In the genomic region with DNA sequence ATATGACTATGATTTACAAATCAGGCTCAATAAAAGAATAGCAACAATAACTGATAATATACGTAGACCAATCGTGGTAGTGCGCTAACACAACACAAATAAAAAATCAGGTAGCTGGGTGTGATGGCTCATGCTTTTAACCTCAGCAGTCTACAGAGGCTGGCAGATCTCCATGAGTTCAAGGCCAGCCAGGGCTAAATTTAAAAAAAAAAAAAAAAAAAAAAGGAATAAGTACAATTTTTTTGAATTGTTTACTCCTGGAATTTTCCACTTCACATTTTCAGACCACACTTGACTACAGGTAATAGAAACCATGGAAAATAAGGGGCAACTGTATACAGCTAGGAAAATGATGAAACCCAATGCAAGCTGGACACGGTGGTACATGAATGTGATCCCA, we compare ENCODE assay signal across 23 mouse cellular contexts.
DNase-seq lines count a peak whose midpoint lies in the region; ATAC-seq and TF ChIP-seq lines count a peak whose summit lies in the region.
"Had no signal": no experiment of that assay in that cellular context is flagged by ENCODE, and none has a peak within 500 bp of the region (broad histone marks: within the 10 kb centered on the region; RNA-seq: fewer than 3 reads in every experiment).

No protein-coding gene starts in this region.

- ATAC-seq in hindbrain, embryonic 15.5 days (ENCODE audit: low FRiP score, low read depth) = no peak
- no peak for ATAC-seq in midbrain, embryonic 15.5 days (replicated peaks)
- ATAC-seq: activated CD4-positive, CD25-positive, alpha-beta regulatory T cell, adult 4 months; lung, postnatal 0 days had no signal

- no peak for TF ChIP-seq EP300 in ES-Bruce4 (IDR thresholded peaks at IDR 0.05; ENCODE audit: insufficient read depth, low read depth, low read length)

- no peak for DNase-seq in hindbrain, embryonic 10.5 days (ENCODE audit: low spot score)
- DNase-seq in ES-E14 (ENCODE audit: low read depth, low spot score) (no peak), adipocyte (ENCODE audit: low spot score) (no peak)
- no peak for DNase-seq in lung, postnatal 36 days
- DNase-seq: adrenal gland, postnatal 14 days; cerebellum, adult 9-11 months; gastrocnemius, postnatal 14 days; heart, adult 18-20 months; kidney, postnatal 4 days; retina, postnatal 1 day; thymus, postnatal 14 days had no signal

- H3K9ac ChIP-seq in hindbrain, embryonic 15.5 days = no peak overlapping the region
- H3K9ac ChIP-seq in ES-Bruce4 (ENCODE audit: low read depth, poor library complexity, severe bottlenecking) = 0 out of 2 replicates have a peak overlapping the region, but pooled peaks have one; percentile 38
- no peak overlapping the region for H3K9ac ChIP-seq in ES-E14 (ENCODE audit: insufficient read depth, low read depth, low read length, poor library complexity, severe bottlenecking)
- no peak overlapping the region for H3K9ac ChIP-seq in midbrain, embryonic 15.5 days
- H3K9ac ChIP-seq: embryonic facial prominence, embryonic 12.5 days; heart, embryonic 13.5 days; kidney, embryonic 15.5 days; limb, embryonic 13.5 days; liver, embryonic 14.5 days had no signal

- 95% methylated on average over 4 of the region's 4 CpGs for WGBS in hindbrain, embryonic 15.5 days
- WGBS in hindbrain, embryonic 10.5 days = 98% methylated on average over 4 of the region's 4 CpGs
- 93% methylated on average over 4 of the region's 4 CpGs for WGBS in midbrain, embryonic 15.5 days

- TF ChIP-seq POLR2A in ES-Bruce4 (IDR thresholded peaks at IDR 0.05; ENCODE audit: insufficient read depth, low read length) = no peak

- no peaks in the 10 kb centered on the region for H3K27me3 ChIP-seq in hindbrain, embryonic 15.5 days
- no peaks in the 10 kb centered on the region for H3K27me3 ChIP-seq in hindbrain, embryonic 10.5 days (ENCODE audit: insufficient read depth, poor library complexity, severe bottlenecking)
- H3K27me3 ChIP-seq in ES-Bruce4 (ENCODE audit: control insufficient read depth, insufficient read depth, low read length, poor library complexity, severe bottlenecking) = no peaks in the 10 kb centered on the region
- H3K27me3 ChIP-seq in midbrain, embryonic 15.5 days (replicated peaks) = no peaks in the 10 kb centered on the region
- H3K27me3 ChIP-seq: embryonic facial prominence, embryonic 12.5 days; heart, embryonic 13.5 days; kidney, embryonic 15.5 days; limb, embryonic 13.5 days; megakaryocyte, embryonic 14.5 days had no signal

- H3K27ac ChIP-seq in hindbrain, embryonic 15.5 days (replicated peaks) = peak overlapping the region; percentile 57
- H3K27ac ChIP-seq in hindbrain, embryonic 10.5 days = no peak overlapping the region
- peak overlapping the region; percentile 25; the same call in 1 of the 2 replicates for H3K27ac ChIP-seq in ES-Bruce4 (ENCODE audit: insufficient read depth, low read length)
- H3K27ac ChIP-seq in ES-E14 (ENCODE audit: insufficient read depth, low read depth, low read length, poor library complexity, severe bottlenecking) = no peak overlapping the region; the same call in 1 of the 2 replicates
- peak overlapping the region; percentile 54 for H3K27ac ChIP-seq in midbrain, embryonic 15.5 days
- H3K27ac ChIP-seq: embryonic facial prominence, embryonic 12.5 days; heart, embryonic 13.5 days; kidney, embryonic 15.5 days; limb, embryonic 13.5 days; liver, embryonic 14.5 days had no signal

- no peaks in the 10 kb centered on the region for H3K36me3 ChIP-seq in hindbrain, embryonic 15.5 days
- H3K36me3 ChIP-seq in hindbrain, embryonic 10.5 days = no peaks in the 10 kb centered on the region
- H3K36me3 ChIP-seq in ES-Bruce4 (ENCODE audit: control insufficient read depth, insufficient read depth, low read length, poor library complexity, severe bottlenecking) (no peaks in the 10 kb centered on the region), ES-E14 (ENCODE audit: control insufficient read depth, insufficient read depth, low read length, poor library complexity, severe bottlenecking) (no peaks in the 10 kb centered on the region)
- no peaks in the 10 kb centered on the region for H3K36me3 ChIP-seq in midbrain, embryonic 15.5 days (replicated peaks)
- H3K36me3 ChIP-seq: embryonic facial prominence, embryonic 12.5 days; heart, embryonic 13.5 days; kidney, embryonic 15.5 days; limb, embryonic 13.5 days had no signal

- no peak overlapping the region for H3K4me3 ChIP-seq in hindbrain, embryonic 15.5 days
- H3K4me3 ChIP-seq in hindbrain, embryonic 10.5 days = no peak overlapping the region
- H3K4me3 ChIP-seq in ES-Bruce4 (ENCODE audit: low read depth, low read length) (no peak overlapping the region), ES-E14 (ENCODE audit: insufficient read depth in 1 of 2, low read depth in 1 of 2, low read length in 2 of 2, poor library complexity in 1 of 2, severe bottlenecking in 1 of 2) (no peak overlapping the region)
- no peak overlapping the region for H3K4me3 ChIP-seq in midbrain, embryonic 15.5 days
- H3K4me3 ChIP-seq: embryonic facial prominence, embryonic 12.5 days; heart, embryonic 13.5 days; kidney, embryonic 15.5 days; limb, embryonic 13.5 days; megakaryocyte, embryonic 14.5 days; myocyte had no signal

- H3K4me2 ChIP-seq in hindbrain, embryonic 15.5 days = no peak overlapping the region
- H3K4me2 ChIP-seq in midbrain, embryonic 15.5 days = peak overlapping the region; percentile 9; the same call in 1 of the 2 replicates
- H3K4me2 ChIP-seq: embryonic facial prominence, embryonic 12.5 days; heart, embryonic 13.5 days; kidney, embryonic 15.5 days; limb, embryonic 13.5 days had no signal

- no peak for TF ChIP-seq CTCF in ES-Bruce4 (IDR thresholded peaks at IDR 0.05; ENCODE audit: low read depth, low read length)

- in situ Hi-C loops in ES-E14 (cut with MboI; ENCODE audit: low sequenced_read_pairs in 2 of 2, unreplicated experiment in 2 of 2) = no loop called here

- H3K9me3 ChIP-seq in hindbrain, embryonic 15.5 days = no peaks in the 10 kb centered on the region
- no peaks in the 10 kb centered on the region for H3K9me3 ChIP-seq in hindbrain, embryonic 10.5 days
- H3K9me3 ChIP-seq in ES-Bruce4 (replicated peaks; ENCODE audit: control insufficient read depth, insufficient read depth, low read length, poor library complexity, severe bottlenecking) (no peaks in the 10 kb centered on the region), ES-E14 (ENCODE audit: control insufficient read depth, insufficient read depth, low read depth, low read length) (no peaks in the 10 kb centered on the region)
- H3K9me3 ChIP-seq in midbrain, embryonic 15.5 days = no peaks in the 10 kb centered on the region
- H3K9me3 ChIP-seq: embryonic facial prominence, embryonic 12.5 days; heart, embryonic 13.5 days; kidney, embryonic 15.5 days; limb, embryonic 13.5 days; megakaryocyte, embryonic 14.5 days had no signal

- H3K4me1 ChIP-seq in hindbrain, embryonic 15.5 days (replicated peaks) = peaks cover 15% of the 10 kb centered on the region
- H3K4me1 ChIP-seq in hindbrain, embryonic 10.5 days (replicated peaks) = peaks cover 17% of the 10 kb centered on the region
- H3K4me1 ChIP-seq in ES-Bruce4 (ENCODE audit: control insufficient read depth, insufficient read depth, low read length) (peaks cover 3% of the 10 kb centered on the region), ES-E14 (ENCODE audit: control insufficient read depth in 2 of 2, insufficient read depth in 2 of 2, low read length in 2 of 2, poor library complexity in 1 of 2) (peaks cover 7 to 24% of the 10 kb centered on the region in 2 experiments)
- H3K4me1 ChIP-seq in midbrain, embryonic 15.5 days = peaks cover 16% of the 10 kb centered on the region

TF ChIP-seq in ES-E14, 5 proteins besides CTCF, POLR2A, EP300 and RAD21:
- 0 out of 2 replicates have a peak, but pooled peaks have one; percentile 8 for TF ChIP-seq ZNF384 (IDR thresholded peaks at IDR 0.05; ENCODE audit: low read depth, low read length)
- no peak for TF ChIP-seq HCFC1 (IDR thresholded peaks at IDR 0.05; ENCODE audit: borderline replicate concordance, insufficient read depth, low read length)
- TF ChIP-seq ZC3H11A (IDR thresholded peaks at IDR 0.05; ENCODE audit: borderline replicate concordance, low read depth, low read length) = no peak
- TF ChIP-seq CHD2 (IDR thresholded peaks at IDR 0.05; ENCODE audit: low read depth, low read length) = no peak

Comparison
In these comparisons a context has a peak if more than half of its experiments do, and no peak if none do; other contexts are left out.
1. H3K27ac ChIP-seq: peak in hindbrain, embryonic 15.5 days (single experiment), ES-Bruce4 (single experiment) and midbrain, embryonic 15.5 days (single experiment); none in hindbrain, embryonic 10.5 days (single experiment) and ES-E14 (single experiment).